Mouse (Mus musculus) liver, postnatal 0 days (tissue): ENCODE results near the gene Plin2.

Source experiments
- CTCF ChIP-seq: sonication (generic); IDR thresholded peaks from 2 replicates; pipeline ENCODE4 v1.5.1; 2016; ENCODE audit warnings: antibody characterized with exemption, low read depth
- EP300 ChIP-seq: IDR thresholded peaks from 2 replicates; pipeline ENCODE4 v1.6.1; 2016; ENCODE audit warnings: antibody characterized with exemption, low read depth, mild to moderate bottlenecking

GRCm38 (mm10) chr4:86699161-86699865 is 29.5 kb upstream of the Plin2 start:
- TF ChIP-seq CTCF (no peak), EP300 (no peak)
